8 mouse cellular contexts compared by ENCODE assay signal in genomic region chr13:88821440-88822331, GRCm38 (mm10). TPM values are rescaled to one million over a fixed set of nuclear protein-coding genes. Genes with fewer than 3 reads are reported as not detected.
A peak's percentile ranks its signal among the peaks of the same experiment; 100 is the strongest.
DNase-seq lines count a peak whose midpoint lies in the region; ATAC-seq and TF ChIP-seq lines count a peak whose summit lies in the region.

Gene Edil3, plus strand, starts transcription at chr13:88821472.

- H3K27me3 ChIP-seq in embryonic facial prominence, embryonic 13.5 days = no peaks in the 10 kb centered on the region
- H3K27me3 ChIP-seq in hindbrain, embryonic 13.5 days = no peaks in the 10 kb centered on the region
- no peaks in the 10 kb centered on the region for H3K27me3 ChIP-seq in small intestine, adult 2 months (ENCODE audit: control insufficient read depth, insufficient read depth, low read length)

- no peaks in the 10 kb centered on the region for H3K36me3 ChIP-seq in embryonic facial prominence, embryonic 13.5 days
- H3K36me3 ChIP-seq in hindbrain, embryonic 13.5 days = no peaks in the 10 kb centered on the region
- H3K36me3 ChIP-seq in small intestine, adult 2 months (ENCODE audit: control insufficient read depth, insufficient read depth, low read length) = no peaks in the 10 kb centered on the region

- intact Hi-C loops in left cerebral cortex, postnatal 25 days (cut with DNase I) = loop anchor here (5.0 kb wide), 2 partner anchors 511 to 721 kb away; no protein-coding TSS in a partner anchor

- WGBS in lung, adult 2 months = under 1% methylated on average over 59 of the region's 60 CpGs
- WGBS in embryonic facial prominence, embryonic 13.5 days = under 1% methylated on average over 45 of the region's 60 CpGs
- under 1% methylated on average over 56 of the region's 60 CpGs for WGBS in hindbrain, embryonic 13.5 days
- WGBS in small intestine, adult 2 months = 4% methylated on average over 60 of the region's 60 CpGs

- H3K4me3 ChIP-seq in lung, adult 2 months (replicated peaks; ENCODE audit: extremely low read depth, low read depth, low read length) = peak within 1 kb of the TSS; percentile 82
- peak within 1 kb of the TSS; percentile 69 for H3K4me3 ChIP-seq in embryonic facial prominence, embryonic 13.5 days
- peak within 1 kb of the TSS; percentile 86 for H3K4me3 ChIP-seq in hindbrain, embryonic 13.5 days
- H3K4me3 ChIP-seq in small intestine, adult 2 months (ENCODE audit: low read depth, low read length) = peak within 1 kb of the TSS; percentile 57

- TF ChIP-seq POLR2A in lung, adult 2 months (IDR thresholded peaks at IDR 0.05; ENCODE audit: borderline replicate concordance, extremely low read depth, low read depth, low read length) = no peak
- no peak for TF ChIP-seq POLR2A in small intestine, adult 2 months (IDR thresholded peaks at IDR 0.05; ENCODE audit: low read depth, low read length)

- TF ChIP-seq CTCF in lung, adult 2 months (IDR thresholded peaks at IDR 0.05; ENCODE audit: insufficient read depth, low read length) = no peak
- TF ChIP-seq CTCF in small intestine, adult 2 months (IDR thresholded peaks at IDR 0.05; ENCODE audit: extremely low read depth, insufficient read length, insufficient replicate concordance, low read depth, low read length) = no peak

- peak within 1 kb of the TSS; percentile 83 for H3K9ac ChIP-seq in embryonic facial prominence, embryonic 13.5 days
- H3K9ac ChIP-seq in hindbrain, embryonic 13.5 days = peak within 1 kb of the TSS; percentile 90

- peak within 1 kb of the TSS; percentile 90 for H3K4me2 ChIP-seq in embryonic facial prominence, embryonic 13.5 days
- H3K4me2 ChIP-seq in hindbrain, embryonic 13.5 days = peak within 1 kb of the TSS; percentile 91

- H3K27ac ChIP-seq in embryonic facial prominence, embryonic 13.5 days = peak within 1 kb of the TSS; percentile 18; the same call in 1 of the 2 replicates
- peak within 1 kb of the TSS; percentile 90 for H3K27ac ChIP-seq in hindbrain, embryonic 13.5 days
- H3K27ac ChIP-seq in small intestine, adult 2 months (ENCODE audit: insufficient read depth, low read depth, low read length) = no peak within 1 kb of the TSS

- H3K9me3 ChIP-seq in embryonic facial prominence, embryonic 13.5 days = no peaks in the 10 kb centered on the region
- H3K9me3 ChIP-seq in hindbrain, embryonic 13.5 days = no peaks in the 10 kb centered on the region

- H3K4me1 ChIP-seq in lung, adult 2 months (ENCODE audit: control insufficient read depth, insufficient read depth, low read length) = no peaks in the 10 kb centered on the region
- peaks cover 8% of the 10 kb centered on the region for H3K4me1 ChIP-seq in embryonic facial prominence, embryonic 13.5 days
- H3K4me1 ChIP-seq in hindbrain, embryonic 13.5 days (replicated peaks) = peaks cover 20% of the 10 kb centered on the region
- no peaks in the 10 kb centered on the region for H3K4me1 ChIP-seq in small intestine, adult 2 months (ENCODE audit: control insufficient read depth, insufficient read depth, insufficient read length, low read length)

- peak; percentile 14 for DNase-seq in lung, adult 2 months
- DNase-seq in lung, postnatal 25 days (ENCODE audit: low spot score) = no peak
- peak; percentile 64 to 65 for DNase-seq in left cerebral cortex, postnatal 25 days (ENCODE audit: low spot score in 2 of 2)

- ATAC-seq in embryonic facial prominence, embryonic 13.5 days (ENCODE audit: insufficient number of reproducible peaks, insufficient read depth, low FRiP score, low TSS enrichment, low read depth) = peak; percentile 84
- peak; percentile 87 for ATAC-seq in hindbrain, embryonic 13.5 days (ENCODE audit: low FRiP score)
- ATAC-seq in megakaryocyte-erythroid progenitor cell, adult 5-6 weeks (replicated peaks; ENCODE audit: low FRiP score, low TSS enrichment, poor library complexity, severe bottlenecking) = peak; percentile 18; the same call in 1 of the 2 replicates
- ATAC-seq in erythroid progenitor cell, adult 5-6 weeks (replicated peaks; ENCODE audit: low FRiP score, poor library complexity, severe bottlenecking) = no peak; the same call in 1 of the 2 replicates

RNA-seq across cellular contexts. Expression of gene Edil3, which starts in this region (rescaled TPM):
- 2.7 and 3.8 TPM in 2 replicates for polyA plus RNA-seq in lung, adult 2 months (2012; rRNA removed)
- 20.1 and 24.6 TPM in 2 replicates for polyA plus RNA-seq in embryonic facial prominence, embryonic 13.5 days (2015; fragmentation: Nextera tagmentation; extraction: Ambion mirVana)
- polyA plus RNA-seq in hindbrain, embryonic 13.5 days (2015; fragmentation: Nextera tagmentation; extraction: Ambion mirVana) = 58.3 and 59.4 TPM in 2 replicates
- total RNA-seq in left cerebral cortex, postnatal 25 days (2021) = 10 to 100 TPM; 85.2 to 87.7 TPM
- not detected in 2 replicates for total RNA-seq in megakaryocyte-erythroid progenitor cell, adult 5-6 weeks (2014; fragmentation: Nextera tagmentation)
- not detected in 2 replicates for total RNA-seq in megakaryocyte-erythroid progenitor cell, adult 5-6 weeks (2017)
- polyA plus RNA-seq in small intestine, adult 2 months (2012; rRNA removed) = 0.08 and 0.30 TPM in 2 replicates
- total RNA-seq in erythroid progenitor cell, adult 5-6 weeks (2015; ENCODE audit: low replicate concordance) = not detected in 2 replicates
- total RNA-seq in erythroid progenitor cell, adult 5-6 weeks (2017; ENCODE audit: low replicate concordance) = not detected in 2 replicates

Comparison
In these comparisons a context has a peak if more than half of its experiments do, and no peak if none do; other contexts are left out.
1. RNA of gene Edil3 (total RNA-seq): 85.2 to 87.7 TPM in left cerebral cortex, postnatal 25 days; not detected in megakaryocyte-erythroid progenitor cell, adult 5-6 weeks and not detected in erythroid progenitor cell, adult 5-6 weeks; every median in the first group is over 10 times any median in the second.
2. Peak in ATAC-seq in megakaryocyte-erythroid progenitor cell, adult 5-6 weeks; RNA of the gene not detected or under 1 TPM.
3. Peak in every context shown above with its lines, with median percentiles within 50 percentile points of each other: H3K4me3 ChIP-seq.